Mouse (Mus musculus) lung, embryonic 14.5 days (tissue): ENCODE measurements around the gene Wdr27. TPM values are rescaled to one million over a fixed set of nuclear protein-coding genes. Genes with fewer than 3 reads are reported as not detected.

ENCODE experiments used
- ATAC-seq: fragments of 200-750 bp; cut with Nextera tagmentation; 2 replicates; pipeline ENCODE4 v1.8.0; 2017; ENCODE audit warnings: mild to moderate bottlenecking, moderate TSS enrichment, moderate library complexity; ENCODE audit not compliant: insufficient read depth
- DNase-seq: peaks from one replicate; pipeline ENCODE4 v3.0.0-alpha.2; 2015
- H3K27ac ChIP-seq: fragments of 300-500 bp; sonication (generic); 2 replicates; pipeline ENCODE4 v1.5.1; 2014; ENCODE audit warnings: low read depth, mild to moderate bottlenecking, moderate library complexity
- H3K27me3 ChIP-seq: fragments of 300-500 bp; sonication (generic); 2 replicates; pipeline ENCODE4 v1.6.1; 2014; ENCODE audit warnings: low read length, control low read depth; ENCODE audit not compliant: insufficient read depth
- H3K36me3 ChIP-seq: fragments of 300-500 bp; sonication (generic); 2 replicates; pipeline ENCODE4 v1.6.1; 2014; ENCODE audit warnings: control low read depth; ENCODE audit not compliant: insufficient read depth
- H3K4me1 ChIP-seq: fragments of 300-500 bp; sonication (generic); 2 replicates; pipeline ENCODE4 v1.6.1; 2014; ENCODE audit warnings: antibody characterized with exemption, control low read depth; ENCODE audit not compliant: insufficient read depth
- H3K4me2 ChIP-seq: fragments of 300-500 bp; sonication (generic); 2 replicates; pipeline ENCODE4 v1.6.1; 2014; ENCODE audit warnings: mild to moderate bottlenecking
- H3K4me3 ChIP-seq: fragments of 300-500 bp; sonication (generic); 2 replicates; pipeline ENCODE4 v1.5.1; 2014; ENCODE audit warnings: low read depth, low read length
- H3K9ac ChIP-seq: fragments of 300-500 bp; sonication (generic); 2 replicates; pipeline ENCODE4 v1.6.1; 2014
- H3K9me3 ChIP-seq: fragments of 300-500 bp; sonication (generic); 2 replicates; pipeline ENCODE4 v1.6.1; 2016; ENCODE audit warnings: low read depth, low read length, control low read depth
- CTCF ChIP-seq: IDR thresholded peaks from 2 replicates; pipeline ENCODE4 v1.5.1; 2016; ENCODE audit warnings: antibody characterized with exemption, low read depth
- WGBS: fragments of 180-500 bp; shearing (Covaris S2); extraction: QIAGEN DNeasy Blood & Tissue Kit; methylation state at CpG from one replicate; pipeline ENCODE4 v1.1.7; 2014; 5-methylcytosine and 5-hydroxymethylcytosine counted together
- polyA plus RNA-seq: library from polyadenylated mRNA; unstranded; fragments of >200 nt; fragmentation: Nextera tagmentation; extraction: Ambion mirVana; gene quantifications from 2 replicates; pipeline ENCODE4 v1.2.1, GENCODE M21; 2014

The Wdr27 gene
- polyA plus RNA-seq, 1 experiment from 2014 or later, result 4.7 TPM

- DNase-seq (no peak), ATAC-seq (no peak)
- no peaks in the 10 kb centered on the region for H3K27me3 ChIP-seq
- H3K27ac ChIP-seq, result no peak overlapping the region
- no peak overlapping the region for H3K9ac ChIP-seq
- H3K4me2 ChIP-seq, result no peak overlapping the region
- TF ChIP-seq CTCF, result no peak
- no peaks in the 10 kb centered on the region for H3K4me1 ChIP-seq
- WGBS, result 70% methylated on average over 5 of the region's 5 CpGs
- H3K36me3 ChIP-seq, result no peaks in the 10 kb centered on the region
- H3K9me3 ChIP-seq, result no peaks in the 10 kb centered on the region
- no peak overlapping the region for H3K4me3 ChIP-seq
Observed at GRCm38 (mm10) chr17:14815304-14815703, 127.7 kb downstream of the Wdr27 start.

GRCm38 (mm10) chr17:14812631-14813030 lies 130.3 kb downstream of the Wdr27 start:
- DNase-seq (no peak), ATAC-seq (no peak)
- WGBS, result 67% methylated on average over 6 of the region's 6 CpGs
- H3K4me3 ChIP-seq, result no peak overlapping the region
- H3K4me1 ChIP-seq, result no peaks in the 10 kb centered on the region
- H3K27me3 ChIP-seq, result no peaks in the 10 kb centered on the region
- H3K27ac ChIP-seq, result no peak overlapping the region
- H3K9me3 ChIP-seq, result no peaks in the 10 kb centered on the region
- H3K36me3 ChIP-seq, result no peaks in the 10 kb centered on the region
- no peak for TF ChIP-seq CTCF
- H3K4me2 ChIP-seq, result no peak overlapping the region
- H3K9ac ChIP-seq, result no peak overlapping the region

GRCm38 (mm10) chr17:14812033-14812432 lies 130.9 kb downstream of the Wdr27 start:
- no peak for TF ChIP-seq CTCF
- no peak for ATAC-seq
- H3K4me3 ChIP-seq, result no peak overlapping the region
- H3K27me3 ChIP-seq, result no peaks in the 10 kb centered on the region
- no peak overlapping the region for H3K27ac ChIP-seq
- WGBS, result 81% methylated on average over 8 of the region's 8 CpGs
- H3K9ac ChIP-seq, result no peak overlapping the region
- no peak for DNase-seq
- H3K9me3 ChIP-seq, result no peaks in the 10 kb centered on the region
- H3K4me2 ChIP-seq, result no peak overlapping the region
- H3K36me3 ChIP-seq, result no peaks in the 10 kb centered on the region
- no peaks in the 10 kb centered on the region for H3K4me1 ChIP-seq

GRCm38 (mm10) chr17:14806808-14807207 lies 136.2 kb downstream of the Wdr27 start:
- no peak overlapping the region for H3K4me3 ChIP-seq
- no peaks in the 10 kb centered on the region for H3K9me3 ChIP-seq
- DNase-seq (no peak), ATAC-seq (no peak)
- H3K4me2 ChIP-seq, result no peak overlapping the region
- no peak for TF ChIP-seq CTCF
- no peaks in the 10 kb centered on the region for H3K27me3 ChIP-seq
- no peak overlapping the region for H3K27ac ChIP-seq
- no peak overlapping the region for H3K9ac ChIP-seq
- 92% methylated on average over 7 of the region's 7 CpGs for WGBS
- H3K4me1 ChIP-seq, result no peaks in the 10 kb centered on the region
- H3K36me3 ChIP-seq, result no peaks in the 10 kb centered on the region

GRCm38 (mm10) chr17:14799243-14799642 lies 143.7 kb downstream of the Wdr27 start:
- Histone ChIP-seq H3K9me3 (no peaks in the 10 kb centered on the region; the same call in 1 of the 2 replicates), H3K36me3 (no peaks in the 10 kb centered on the region), H3K27ac (no peak overlapping the region), H3K4me1 (no peaks in the 10 kb centered on the region), H3K4me2 (no peak overlapping the region), H3K27me3 (no peaks in the 10 kb centered on the region), H3K9ac (no peak overlapping the region), H3K4me3 (no peak overlapping the region)
- WGBS, result 80% methylated on average over 4 of the region's 4 CpGs
- no peak for ATAC-seq
- no peak for DNase-seq
- no peak for TF ChIP-seq CTCF

- Histone ChIP-seq H3K4me1 (no peaks in the 10 kb centered on the region), H3K4me2 (no peak overlapping the region), H3K4me3 (no peak overlapping the region), H3K27ac (no peak overlapping the region), H3K36me3 (no peaks in the 10 kb centered on the region), H3K27me3 (no peaks in the 10 kb centered on the region), H3K9me3 (peaks cover 5% of the 10 kb centered on the region; the same call in 1 of the 2 replicates), H3K9ac (no peak overlapping the region)
- DNase-seq (no peak), ATAC-seq (no peak)
- TF ChIP-seq CTCF, result no peak
- WGBS, result 88% methylated on average over 4 of the region's 4 CpGs
Observed at GRCm38 (mm10) chr17:14795074-14795473, 147.9 kb downstream of the Wdr27 start.

GRCm38 (mm10) chr17:14779356-14779755 lies 163.6 kb downstream of the Wdr27 start:
- Histone ChIP-seq H3K9ac (no peak overlapping the region), H3K36me3 (no peaks in the 10 kb centered on the region), H3K27me3 (no peaks in the 10 kb centered on the region), H3K4me2 (no peak overlapping the region), H3K4me1 (no peaks in the 10 kb centered on the region), H3K4me3 (no peak overlapping the region), H3K9me3 (no peaks in the 10 kb centered on the region), H3K27ac (no peak overlapping the region)
- no peak for ATAC-seq
- WGBS, result 82% methylated on average over 5 of the region's 5 CpGs
- no peak for DNase-seq
- no peak for TF ChIP-seq CTCF

GRCm38 (mm10) chr17:14771339-14771738 lies 171.6 kb downstream of the Wdr27 start:
- Histone ChIP-seq H3K4me3 (no peak overlapping the region), H3K4me1 (no peaks in the 10 kb centered on the region), H3K9me3 (no peaks in the 10 kb centered on the region), H3K27ac (no peak overlapping the region), H3K9ac (no peak overlapping the region), H3K36me3 (no peaks in the 10 kb centered on the region), H3K27me3 (no peaks in the 10 kb centered on the region), H3K4me2 (no peak overlapping the region)
- DNase-seq (no peak), ATAC-seq (no peak)
- no peak for TF ChIP-seq CTCF
- 63% methylated on average over 4 of the region's 4 CpGs for WGBS
